Mouse (Mus musculus) gastrocnemius, postnatal 4 days (tissue): ENCODE data around the gene Mucl3. TPM values are rescaled to one million over a fixed set of nuclear protein-coding genes. Genes with fewer than 3 reads are reported as not detected.

Experiments
- DNase-seq, 2 experiments: peaks; one replicate each; pipeline ENCODE4 v3.0.0; 2021 to 2022; ENCODE audit warnings: low spot score in 2 of 2, mixed read lengths in 2 of 2
- total RNA-seq, 2 experiments: library from RNA; stranded (reverse); gene quantifications; 2 replicates each; pipeline ENCODE4 v1.2.3; 2021

Gene Mucl3
- total RNA-seq, 2 experiments from 2014 or later: not detected

GRCm38 (mm10) chr17:35636363-35636762 lies 7.1 kb downstream of the Mucl3 start:
- DNase-seq: no peak

- peak in 1 of 2 experiments; percentile 68 for DNase-seq
Observed at GRCm38 (mm10) chr17:35635699-35636111, 7.8 kb downstream of the Mucl3 start.

GRCm38 (mm10) chr17:35635202-35635601 lies 8.3 kb downstream of the Mucl3 start:
- no peak for DNase-seq

DNA sequence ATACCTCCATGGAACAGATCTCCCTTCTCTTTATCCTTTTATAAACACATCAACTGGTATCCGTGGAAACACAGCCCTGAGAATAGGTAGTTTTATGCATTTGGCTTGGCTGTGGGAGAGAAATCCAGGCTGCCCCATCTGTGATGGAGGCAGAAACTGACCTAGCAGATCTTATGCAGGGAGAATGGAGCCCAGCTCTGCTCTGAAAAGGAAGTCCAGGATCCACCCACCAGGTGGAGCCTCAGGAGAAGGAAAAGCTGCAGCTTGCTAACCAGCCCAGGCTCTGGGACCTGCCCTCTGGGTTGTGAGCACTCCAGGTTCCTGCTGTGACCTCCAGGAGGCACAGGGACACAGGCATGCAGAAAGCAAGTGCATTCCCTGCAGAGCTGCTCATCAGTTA lies 9.5 kb downstream of the Mucl3 start:
- DNase-seq: no peak

GRCm38 (mm10) chr17:35626537-35626936 lies 17.0 kb downstream of the Mucl3 start, which contains the start of gene Gm9573:
Gene Gm9573 (minus strand): TSS chr17:35626637.
- no peak for DNase-seq

- no peak for DNase-seq
Observed at GRCm38 (mm10) chr17:35617127-35617526, 26.4 kb downstream of the Mucl3 start.

DNA sequence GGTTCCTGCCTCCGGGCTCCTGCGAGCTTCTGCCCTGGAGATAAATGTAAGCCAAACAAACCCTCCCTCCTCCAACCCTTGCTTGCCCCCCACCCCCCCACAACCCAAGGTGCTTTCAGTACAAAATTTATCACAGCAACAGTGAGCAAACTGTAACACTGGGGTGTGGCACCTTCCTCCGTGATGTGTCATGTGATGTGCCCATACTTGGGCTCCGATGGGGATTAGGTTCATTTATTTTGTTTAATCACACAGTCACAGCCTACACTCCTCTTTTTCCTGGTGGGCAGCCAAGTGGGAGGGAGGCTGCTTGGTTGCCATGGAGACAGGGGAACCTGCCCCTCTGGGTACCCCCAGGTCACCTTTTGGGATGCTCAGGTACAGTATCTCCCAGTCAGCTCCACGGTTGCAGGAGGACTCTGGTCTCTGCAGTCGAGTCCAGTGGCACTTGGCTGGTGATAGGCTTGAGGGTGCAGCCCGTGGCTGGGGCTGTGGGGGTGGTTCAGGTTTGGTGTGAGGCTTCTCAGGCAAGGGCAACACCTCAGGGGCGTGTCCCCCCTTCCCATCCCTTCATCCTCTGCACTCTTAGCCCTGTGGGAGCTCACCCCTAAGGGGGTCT lies 41.6 kb downstream of the Mucl3 start:
- DNase-seq: no peak

DNA sequence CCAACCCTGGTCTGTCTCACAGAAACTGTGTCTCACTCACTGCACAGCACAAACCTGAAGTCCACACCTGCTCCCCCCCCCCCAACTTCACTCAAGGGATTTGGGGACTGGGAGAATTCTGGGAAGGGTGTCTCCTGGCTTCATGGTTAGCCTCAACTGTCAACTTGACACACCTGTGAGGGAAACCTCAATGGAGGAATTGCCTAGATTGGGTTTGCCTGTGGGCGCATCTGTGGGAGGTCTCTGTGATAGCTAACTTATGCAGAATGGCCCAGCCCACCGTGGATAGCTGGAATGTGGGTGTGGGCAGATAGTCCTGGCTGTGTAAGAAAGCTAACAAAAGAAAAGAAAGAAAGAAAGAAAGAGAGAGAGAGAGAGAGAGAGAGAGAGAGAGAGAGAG lies 42.2 kb downstream of the Mucl3 start, which contains the start of gene Sfta2:
Sfta2 (plus strand) TSS at position 301 of the 400 bp plus-strand sequence.
- DNase-seq: no peak

DNA sequence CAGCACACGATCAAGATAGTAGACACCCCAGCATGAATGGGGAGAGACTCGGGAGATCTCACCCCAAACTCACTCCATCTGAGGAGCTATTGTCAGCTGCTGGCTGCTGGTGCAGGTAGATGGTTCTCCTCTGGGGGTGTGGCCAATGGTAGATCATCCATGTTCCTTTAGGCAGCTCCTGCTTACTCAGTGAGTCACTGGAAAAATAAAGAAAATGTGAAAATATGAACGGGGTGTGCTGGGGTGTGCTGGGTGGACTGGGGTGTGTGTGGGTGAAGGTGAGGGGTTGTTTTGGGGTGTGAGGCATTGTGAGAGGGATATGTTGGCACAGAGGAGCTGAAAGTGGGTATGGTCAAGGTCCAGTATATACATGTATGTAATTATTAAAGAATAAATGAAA lies 46.1 kb downstream of the Mucl3 start:
- DNase-seq: no peak

DNA sequence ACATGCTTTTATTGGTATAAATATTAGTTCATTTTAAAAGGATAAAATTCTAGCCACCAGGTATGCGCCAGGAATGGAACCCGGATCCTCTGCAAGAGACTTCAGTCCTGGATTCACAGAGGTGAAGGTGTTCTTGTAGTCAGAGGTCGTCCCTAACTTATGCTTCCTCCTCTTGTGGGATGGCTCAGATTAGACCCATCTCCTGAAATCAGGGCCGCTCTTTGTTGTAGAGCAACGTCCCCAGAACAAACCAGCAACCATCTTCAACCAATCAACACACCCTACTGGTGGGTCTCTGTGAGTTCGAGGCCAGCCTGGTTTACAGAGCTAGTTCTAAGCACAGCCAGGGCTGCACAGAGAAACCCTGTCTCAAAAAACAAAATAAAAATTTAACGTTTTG lies 49.0 kb downstream of the Mucl3 start:
- DNase-seq: no peak

- no peak for DNase-seq
Observed at GRCm38 (mm10) chr17:35593786-35594185, 49.7 kb downstream of the Mucl3 start.

GRCm38 (mm10) chr17:35592131-35592530 lies 51.4 kb downstream of the Mucl3 start:
- DNase-seq: no peak

DNA sequence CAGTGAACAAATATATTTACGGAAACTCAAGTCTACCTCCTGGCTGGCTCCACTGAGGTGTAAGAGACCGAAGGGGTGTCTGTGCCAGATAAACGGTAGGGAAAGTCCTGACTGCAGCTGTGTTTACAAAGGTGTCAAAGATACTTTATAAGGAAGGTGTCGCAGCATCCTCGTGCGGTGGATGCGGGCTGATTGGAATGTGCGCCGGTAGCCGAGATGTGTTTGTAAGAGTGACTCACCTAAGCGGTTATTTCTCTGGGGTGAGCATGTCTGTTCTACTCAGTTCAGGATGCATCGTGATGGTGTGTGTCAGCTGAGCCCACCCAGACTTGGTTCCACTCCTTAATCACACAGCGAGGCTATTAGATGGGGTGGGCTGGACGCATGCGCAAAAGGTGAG lies 51.8 kb downstream of the Mucl3 start:
- DNase-seq: no peak

- no peak for DNase-seq
Observed at GRCm38 (mm10) chr17:35591219-35591578, 52.3 kb downstream of the Mucl3 start.

GRCm38 (mm10) chr17:35590410-35591218 lies 52.9 kb downstream of the Mucl3 start:
- peak; percentile 68 to 78 for DNase-seq

DNA sequence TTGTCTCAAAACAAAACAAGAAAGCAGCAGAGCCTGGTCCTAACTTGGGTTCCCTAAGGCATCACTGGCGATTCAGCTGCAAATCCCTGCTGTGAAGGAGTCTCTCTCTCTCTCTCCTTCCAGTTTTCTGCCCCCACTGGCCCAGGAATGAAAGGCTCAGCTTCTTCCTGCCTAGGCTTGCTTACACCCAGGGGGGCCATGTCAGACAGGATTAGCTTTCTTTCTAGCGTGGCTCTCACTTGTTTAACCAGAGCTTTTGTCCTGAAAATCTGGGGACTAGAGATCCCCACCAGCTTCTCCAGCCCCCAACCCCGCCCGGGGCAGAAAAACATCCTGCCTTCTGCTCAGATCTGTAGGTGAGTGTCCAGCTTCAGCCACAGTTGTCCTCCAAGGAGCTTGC lies 55.1 kb downstream of the Mucl3 start:
- no peak for DNase-seq

- DNase-seq: no peak
Observed at GRCm38 (mm10) chr17:35587291-35587690, 56.2 kb downstream of the Mucl3 start.

Other genes starting within 250 kb of the Mucl3 start
- under 1 TPM; 0.34 to 0.41 TPM for gene H2-Q6, start 218.8 kb downstream of the Mucl3 start, total RNA-seq
- gene H2-Q7, start 204.5 kb downstream of the Mucl3 start, total RNA-seq: 1 to 10 TPM in 1 of 2 experiments, under 1 TPM in 1; 0.71 to 1.0 TPM
- gene H2-Q10, start 173.6 kb downstream of the Mucl3 start, total RNA-seq: 1 to 10 TPM in 1 of 2 experiments, under 1 TPM in 1; 0.32 to 1.6 TPM
- under 1 TPM; 0.20 to 0.26 TPM for gene Pou5f1, start 137.7 kb downstream of the Mucl3 start, total RNA-seq
- 10 to 100 TPM; 28.1 to 29.9 TPM for gene Tcf19, start 126.9 kb downstream of the Mucl3 start, total RNA-seq
- gene Cchcr1, start 126.6 kb downstream of the Mucl3 start, total RNA-seq: 10 to 100 TPM; 13.8 to 15.0 TPM
- not detected for gene Psors1c2, start 110.5 kb downstream of the Mucl3 start, total RNA-seq
- under 1 TPM; 0.29 to 0.39 TPM for gene Cdsn, start 91.6 kb downstream of the Mucl3 start, total RNA-seq
- gene 2300002M23Rik, start 76.2 kb downstream of the Mucl3 start, total RNA-seq: not detected
- gene Sfta2, start 42.1 kb downstream of the Mucl3 start, total RNA-seq: not detected
- gene Gm9573, start 17.1 kb downstream of the Mucl3 start, total RNA-seq: not detected
- 10 to 100 TPM; 22.1 to 24.4 TPM for gene Vars2, start 23.9 kb upstream of the Mucl3 start, total RNA-seq
- 10 to 100 TPM; 20.6 to 29.2 TPM for gene Gtf2h4, start 30.0 kb upstream of the Mucl3 start, total RNA-seq
- gene Ddr1, start 60.9 kb upstream of the Mucl3 start, total RNA-seq: 10 to 100 TPM; 69.6 to 71.4 TPM
- 10 to 100 TPM; 11.1 to 13.1 TPM for gene Ier3, start 178.0 kb upstream of the Mucl3 start, total RNA-seq
- gene Flot1, start 179.5 kb upstream of the Mucl3 start, total RNA-seq: 10 to 100 TPM; 52.6 to 56.9 TPM
- gene Tubb5, start 194.6 kb upstream of the Mucl3 start, total RNA-seq: 100 to 1,000 TPM; 408 to 451 TPM
- gene Mdc1, start 197.8 kb upstream of the Mucl3 start, total RNA-seq: 10 to 100 TPM; 22.9 to 25.2 TPM
- 10 to 100 TPM; 20.8 to 26.4 TPM for gene Nrm, start 217.6 kb upstream of the Mucl3 start, total RNA-seq
- gene Ppp1r18, start 221.9 kb upstream of the Mucl3 start, total RNA-seq: 10 to 100 TPM; 30.2 to 32.7 TPM
- gene Dhx16, start 236.1 kb upstream of the Mucl3 start, total RNA-seq: 10 to 100 TPM; 22.1 to 25.1 TPM